Mouse (Mus musculus) embryonic fibroblast, embryonic 13.5 days (primary cell): ENCODE results near the gene Cep57l1. TPM values are rescaled to one million over a fixed set of nuclear protein-coding genes. Genes with fewer than 3 reads are reported as not detected.

Source experiments
- H3K27ac ChIP-seq: 2 replicates; pipeline ENCODE4 v1.5.1; 2012; ENCODE audit warnings: low read length, control low read depth, inconsistent platforms; ENCODE audit not compliant: insufficient read depth
- H3K4me1 ChIP-seq: 2 replicates; pipeline ENCODE4 v1.6.1; 2011; ENCODE audit warnings: low read length; ENCODE audit not compliant: control insufficient read depth, insufficient read depth
- H3K4me3 ChIP-seq: 2 replicates; pipeline ENCODE4 v1.5.1; 2011; ENCODE audit warnings: mild to moderate bottlenecking, control low read depth, low read length; ENCODE audit not compliant: insufficient read depth
- CTCF ChIP-seq: IDR thresholded peaks from 2 replicates; pipeline ENCODE4 v1.5.1; 2011; ENCODE audit warnings: mild to moderate bottlenecking, control low read depth, low read length, moderate library complexity, borderline replicate concordance; ENCODE audit not compliant: insufficient read depth
- POLR2A ChIP-seq: IDR thresholded peaks from 2 replicates; pipeline ENCODE4 v1.6.1; 2011; ENCODE audit warnings: low read depth, mild to moderate bottlenecking, control low read depth, low read length, moderate library complexity
- polyA plus RNA-seq: library from polyadenylated mRNA; stranded (reverse); fragments of >200 nt; gene quantifications from 2 replicates; pipeline ENCODE4 v1.2.4, GENCODE M21; 2011; ENCODE audit warnings: low read depth; ENCODE audit not compliant: missing spikeins, insufficient read length

Cep57l1 gene
- polyA plus RNA-seq, 1 experiment = 17.8 TPM

GRCm38 (mm10) chr10:41818036-41818732 is 8.5 kb upstream of the Cep57l1 start:
- no peak overlapping the region for H3K4me3 ChIP-seq

GRCm38 (mm10) chr10:41816516-41816915 is 6.8 kb upstream of the Cep57l1 start:
- Histone ChIP-seq H3K4me1 (peaks cover 8% of the 10 kb centered on the region; the same call in 1 of the 2 replicates), H3K27ac (no peak overlapping the region), H3K4me3 (no peak overlapping the region)
- TF ChIP-seq CTCF (no peak), POLR2A (no peak)

More at GRCm38 (mm10) chr10:41818036-41818732, 8.5 kb upstream of the Cep57l1 start:
- TF ChIP-seq POLR2A (no peak), CTCF (no peak)
- Histone ChIP-seq H3K27ac (no peak overlapping the region), H3K4me1 (peaks cover 4% of the 10 kb centered on the region)

GRCm38 (mm10) chr10:41814305-41814853 is 4.7 kb upstream of the Cep57l1 start:
- TF ChIP-seq CTCF (no peak), POLR2A (no peak)
- no peak overlapping the region for H3K27ac ChIP-seq
- no peak overlapping the region for H3K4me3 ChIP-seq
- peaks cover 8% of the 10 kb centered on the region; the same call in 1 of the 2 replicates for H3K4me1 ChIP-seq

GRCm38 (mm10) chr10:41812566-41812965 is 2.9 kb upstream of the Cep57l1 start:
- Histone ChIP-seq H3K4me3 (peak overlapping the region; percentile 13), H3K4me1 (peaks cover 8% of the 10 kb centered on the region; the same call in 1 of the 2 replicates), H3K27ac (no peak overlapping the region)
- TF ChIP-seq CTCF (no peak), POLR2A (no peak)

- TF ChIP-seq POLR2A (no peak), CTCF (no peak)
- Histone ChIP-seq H3K4me3 (peak overlapping the region; percentile 83), H3K27ac (peak overlapping the region; percentile 2; the same call in 1 of the 2 replicates), H3K4me1 (peaks cover 8% of the 10 kb centered on the region; the same call in 1 of the 2 replicates)
Observed at GRCm38 (mm10) chr10:41810564-41811455, 1.1 kb upstream of the Cep57l1 start.

- peak overlapping the region; percentile 89 for H3K27ac ChIP-seq
- no peak for TF ChIP-seq CTCF
- peak; percentile 66 for TF ChIP-seq POLR2A
- H3K4me3 ChIP-seq = peak overlapping the region; percentile 83
- peaks cover 8% of the 10 kb centered on the region; the same call in 1 of the 2 replicates for H3K4me1 ChIP-seq
Observed at GRCm38 (mm10) chr10:41809080-41809770, 446 bp downstream of the Cep57l1 start.

- no peak overlapping the region for H3K4me3 ChIP-seq
- TF ChIP-seq POLR2A (no peak), CTCF (no peak)
- H3K4me1 ChIP-seq = no peaks in the 10 kb centered on the region
- no peak overlapping the region for H3K27ac ChIP-seq
Observed at GRCm38 (mm10) chr10:41805729-41806355, 3.8 kb downstream of the Cep57l1 start.

GRCm38 (mm10) chr10:41804711-41805110 is 5.0 kb downstream of the Cep57l1 start:
- H3K4me3 ChIP-seq = no peak overlapping the region
- H3K4me1 ChIP-seq = no peaks in the 10 kb centered on the region
- no peak for TF ChIP-seq CTCF
- TF ChIP-seq POLR2A = no peak
- H3K27ac ChIP-seq = no peak overlapping the region

GRCm38 (mm10) chr10:41803467-41803866 is 6.2 kb downstream of the Cep57l1 start:
- Histone ChIP-seq H3K4me3 (no peak overlapping the region), H3K4me1 (no peaks in the 10 kb centered on the region), H3K27ac (no peak overlapping the region)
- TF ChIP-seq CTCF (no peak), POLR2A (no peak)
